Mouse (Mus musculus) thymus, adult 2 months (tissue): ENCODE data around the gene Clasp1. TPM values are rescaled to one million over a fixed set of nuclear protein-coding genes. Genes with fewer than 3 reads are reported as not detected.

Source experiments
- DNase-seq: peaks from one replicate; pipeline ENCODE4 v3.0.0; 2021
- H3K27ac ChIP-seq: fragments of 200-500 bp; 2 replicates; pipeline ENCODE4 v1.5.1; 2012; ENCODE audit warnings: low read length, control low read depth; ENCODE audit not compliant: control insufficient read depth, insufficient read depth
- H3K27me3 ChIP-seq: fragments of 200-500 bp; 2 replicates; pipeline ENCODE4 v1.6.1; 2012; ENCODE audit warnings: mild to moderate bottlenecking, low read length, moderate library complexity, mixed read lengths; ENCODE audit not compliant: control insufficient read depth, insufficient read depth
- H3K36me3 ChIP-seq: fragments of 200-500 bp; 2 replicates; pipeline ENCODE4 v1.6.1; 2012; ENCODE audit warnings: mild to moderate bottlenecking, low read length, moderate library complexity; ENCODE audit not compliant: control insufficient read depth, insufficient read depth
- H3K4me1 ChIP-seq: fragments of 200-500 bp; replicated peaks from 2 replicates; pipeline ENCODE4 v1.6.1; 2012; ENCODE audit warnings: low read length; ENCODE audit not compliant: control insufficient read depth, insufficient read depth
- H3K4me3 ChIP-seq: fragments of 200-500 bp; 2 replicates; pipeline ENCODE4 v1.5.1; 2012; ENCODE audit warnings: mild to moderate bottlenecking, low read length, control low read depth, moderate library complexity; ENCODE audit not compliant: control insufficient read depth, insufficient read depth
- CTCF ChIP-seq: fragments of 200-500 bp; IDR thresholded peaks from 2 replicates; pipeline ENCODE4 v1.5.1; 2012; ENCODE audit warnings: mild to moderate bottlenecking, control low read depth, low read length, moderate library complexity, borderline replicate concordance; ENCODE audit not compliant: control insufficient read depth, poor library complexity, insufficient read depth; ENCODE audit errors: extremely low read depth
- POLR2A ChIP-seq: fragments of 200-500 bp; IDR thresholded peaks from 2 replicates; pipeline ENCODE4 v1.6.1; 2012; ENCODE audit warnings: mild to moderate bottlenecking, low read length, control low read depth, moderate library complexity; ENCODE audit not compliant: control insufficient read depth, poor library complexity, insufficient read depth; ENCODE audit errors: extremely low read depth
- WGBS: fragments of 180-500 bp; shearing (Covaris S2); methylation state at CpG from one replicate; pipeline ENCODE4 v1.1.7; 2018; 5-methylcytosine and 5-hydroxymethylcytosine counted together
- polyA plus RNA-seq: library from polyadenylated mRNA; depleted of rRNA; stranded (reverse); fragments of >200 nt; gene quantifications from 2 replicates; pipeline ENCODE4 v1.2.3, GENCODE M21; 2012

The Clasp1 gene
- polyA plus RNA-seq, 1 experiment, result 38.4 TPM

DNA sequence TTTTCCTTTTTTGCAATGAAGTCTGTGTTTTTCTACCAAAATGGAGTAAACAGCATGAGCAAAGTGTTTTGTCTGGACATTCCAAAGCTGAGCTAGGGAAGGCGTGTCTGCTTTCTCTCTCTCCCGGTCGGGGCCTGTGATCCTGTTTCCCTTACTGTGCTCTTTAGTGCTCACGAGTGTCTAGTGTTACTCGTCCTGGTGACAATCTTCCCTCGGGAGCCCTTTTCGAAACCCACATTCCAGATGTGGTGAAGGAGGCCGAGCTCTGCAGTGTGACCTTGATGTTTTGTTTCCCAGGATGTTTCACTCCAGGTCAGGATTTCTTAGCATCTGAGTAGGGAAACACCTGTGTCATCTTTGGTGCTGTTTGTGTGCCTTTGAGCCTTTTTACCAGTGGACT lies 13.7 kb downstream of the Clasp1 start:
- WGBS, result 94% methylated on average over 8 of the region's 8 CpGs
- H3K4me3 ChIP-seq, result no peak overlapping the region
- TF ChIP-seq POLR2A (no peak), CTCF (no peak)
- no peak for DNase-seq
- H3K27me3 ChIP-seq, result no peaks in the 10 kb centered on the region
- H3K4me1 ChIP-seq, result peaks cover 4% of the 10 kb centered on the region; the same call in 1 of the 2 replicates
- no peak overlapping the region for H3K27ac ChIP-seq
- no peaks in the 10 kb centered on the region for H3K36me3 ChIP-seq

GRCm38 (mm10) chr1:118402966-118403365 lies 14.1 kb downstream of the Clasp1 start:
- no peak for TF ChIP-seq CTCF
- no peak for TF ChIP-seq POLR2A
- no peak overlapping the region for H3K27ac ChIP-seq
- DNase-seq, result no peak
- H3K4me3 ChIP-seq, result no peak overlapping the region
- H3K4me1 ChIP-seq, result peaks cover 4% of the 10 kb centered on the region; the same call in 1 of the 2 replicates
- H3K27me3 ChIP-seq, result no peaks in the 10 kb centered on the region
- H3K36me3 ChIP-seq, result no peaks in the 10 kb centered on the region
- WGBS, result 96% methylated on average over 6 of the region's 6 CpGs

GRCm38 (mm10) chr1:118403440-118403839 lies 14.6 kb downstream of the Clasp1 start:
- no peak overlapping the region for H3K27ac ChIP-seq
- no peaks in the 10 kb centered on the region for H3K36me3 ChIP-seq
- no peak for DNase-seq
- no peaks in the 10 kb centered on the region for H3K27me3 ChIP-seq
- no peak overlapping the region for H3K4me3 ChIP-seq
- peaks cover 4% of the 10 kb centered on the region; the same call in 1 of the 2 replicates for H3K4me1 ChIP-seq
- TF ChIP-seq CTCF (no peak), POLR2A (no peak)
- WGBS, result 85% methylated on average over 3 of the region's 3 CpGs

GRCm38 (mm10) chr1:118407586-118408250 lies 18.9 kb downstream of the Clasp1 start:
- no peaks in the 10 kb centered on the region for H3K4me1 ChIP-seq
- H3K36me3 ChIP-seq, result no peaks in the 10 kb centered on the region
- no peak for DNase-seq
- H3K27ac ChIP-seq, result no peak overlapping the region
- WGBS, result 91% methylated on average over 7 of the region's 7 CpGs
- H3K4me3 ChIP-seq, result no peak overlapping the region
- no peaks in the 10 kb centered on the region for H3K27me3 ChIP-seq
- TF ChIP-seq CTCF (no peak), POLR2A (no peak)

- no peak overlapping the region for H3K4me3 ChIP-seq
- no peaks in the 10 kb centered on the region for H3K27me3 ChIP-seq
- DNase-seq, result no peak
- WGBS, result 96% methylated on average over 4 of the region's 4 CpGs
- no peak for TF ChIP-seq CTCF
- no peak overlapping the region for H3K27ac ChIP-seq
- H3K36me3 ChIP-seq, result no peaks in the 10 kb centered on the region
- H3K4me1 ChIP-seq, result no peaks in the 10 kb centered on the region
These were observed 20.4 kb downstream of the Clasp1 start for GRCm38 (mm10) chr1:118409249-118409648.

- no peak for DNase-seq
- no peaks in the 10 kb centered on the region; the same call in 1 of the 2 replicates for H3K4me1 ChIP-seq
- TF ChIP-seq POLR2A (no peak), CTCF (no peak)
- H3K27ac ChIP-seq, result no peak overlapping the region
- H3K27me3 ChIP-seq, result no peaks in the 10 kb centered on the region
- whole genome bisulfite sequencing, result 92% methylated on average over 5 of the region's 5 CpGs
- H3K36me3 ChIP-seq, result no peaks in the 10 kb centered on the region
- H3K4me3 ChIP-seq, result no peak overlapping the region
These were observed 22.0 kb downstream of the Clasp1 start for GRCm38 (mm10) chr1:118410824-118411223.

- Histone ChIP-seq H3K27me3 (no peaks in the 10 kb centered on the region), H3K4me3 (no peak overlapping the region), H3K4me1 (no peaks in the 10 kb centered on the region; the same call in 1 of the 2 replicates), H3K27ac (no peak overlapping the region), H3K36me3 (no peaks in the 10 kb centered on the region)
- WGBS, result 97% methylated on average over 2 of the region's 2 CpGs
- no peak for DNase-seq
- TF ChIP-seq CTCF (no peak), POLR2A (no peak)
These were observed 24.3 kb downstream of the Clasp1 start for GRCm38 (mm10) chr1:118413169-118413568.
